Mouse (Mus musculus) kidney, postnatal 10 days (tissue): ENCODE data around the gene Homer1.
A peak's percentile ranks its signal among the peaks of the same experiment; 100 is the strongest.

Experiments used
- DNase-seq: peaks from one replicate; pipeline ENCODE4 v3.0.0; 2021; ENCODE audit warnings: mixed read lengths

The Homer1 gene

GRCm38 (mm10) chr13:93340555-93341278 lies 41.3 kb downstream of the Homer1 start:
- DNase-seq: no peak

- DNase-seq: peak; percentile 16
Observed at GRCm38 (mm10) chr13:93342641-93343040, 43.2 kb downstream of the Homer1 start.

GRCm38 (mm10) chr13:93344395-93344794 lies 45.0 kb downstream of the Homer1 start:
- DNase-seq: no peak

GRCm38 (mm10) chr13:93345854-93346253 lies 46.4 kb downstream of the Homer1 start:
- no peak for DNase-seq

- DNase-seq: no peak
Observed at GRCm38 (mm10) chr13:93352030-93352429, 52.6 kb downstream of the Homer1 start.

GRCm38 (mm10) chr13:93354420-93355278 lies 55.2 kb downstream of the Homer1 start:
- no peak for DNase-seq

- peak; percentile 9 for DNase-seq
Observed at GRCm38 (mm10) chr13:93355279-93355587, 55.8 kb downstream of the Homer1 start.

GRCm38 (mm10) chr13:93358522-93358921 lies 59.1 kb downstream of the Homer1 start:
- no peak for DNase-seq

- no peak for DNase-seq
Observed at GRCm38 (mm10) chr13:93367555-93367954, 68.1 kb downstream of the Homer1 start.

GRCm38 (mm10) chr13:93368812-93369584 lies 69.6 kb downstream of the Homer1 start:
- no peak for DNase-seq

- DNase-seq: no peak
Observed at GRCm38 (mm10) chr13:93374457-93374856, 75.0 kb downstream of the Homer1 start.

- DNase-seq: no peak
Observed at GRCm38 (mm10) chr13:93378493-93378892, 79.1 kb downstream of the Homer1 start.

- DNase-seq: no peak
Observed at GRCm38 (mm10) chr13:93380399-93381063, 81.1 kb downstream of the Homer1 start.

GRCm38 (mm10) chr13:93381301-93381700 lies 81.9 kb downstream of the Homer1 start:
- no peak for DNase-seq

- no peak for DNase-seq
Observed at GRCm38 (mm10) chr13:93383092-93383491, 83.7 kb downstream of the Homer1 start.

GRCm38 (mm10) chr13:93383620-93384019 lies 84.2 kb downstream of the Homer1 start:
- DNase-seq: no peak

GRCm38 (mm10) chr13:93384481-93384880 lies 85.0 kb downstream of the Homer1 start:
- DNase-seq: no peak

GRCm38 (mm10) chr13:93385147-93385546 lies 85.7 kb downstream of the Homer1 start:
- no peak for DNase-seq

GRCm38 (mm10) chr13:93387440-93387839 lies 88.0 kb downstream of the Homer1 start:
- no peak for DNase-seq

- no peak for DNase-seq
Observed at GRCm38 (mm10) chr13:93388594-93389241, 89.3 kb downstream of the Homer1 start.

GRCm38 (mm10) chr13:93389242-93389625 lies 89.8 kb downstream of the Homer1 start:
- peak; percentile 60 for DNase-seq

- DNase-seq: no peak
Observed at GRCm38 (mm10) chr13:93399710-93400216, 100.3 kb downstream of the Homer1 start.
